Mouse (Mus musculus) CH12.LX (cell line): ENCODE results near the gene Zfp579.

Experiments
- CHD2 ChIP-seq: IDR thresholded peaks from 2 replicates; pipeline ENCODE4 v1.6.1; 2011; ENCODE audit warnings: low read length, improper control_type of control experiment
- CTCF ChIP-seq, 2 experiments: IDR thresholded peaks in 1 of 2; conservative IDR thresholded peaks in 1 of 2; 2 replicates each; pipeline ENCODE4 v1.5.1; 2011 to 2012; ENCODE audit warnings: low read depth in 2 of 2, low read length in 2 of 2, improper control_type of control experiment in 1 of 2, inconsistent platforms in 1 of 2, mild to moderate bottlenecking in 1 of 2, moderate library complexity in 1 of 2
- E2F4 ChIP-seq: IDR thresholded peaks from 2 replicates; pipeline ENCODE4 v1.6.1; 2011; ENCODE audit warnings: low read depth, low read length, improper control_type of control experiment; ENCODE audit not compliant: insufficient replicate concordance
- HCFC1 ChIP-seq: IDR thresholded peaks from 2 replicates; pipeline ENCODE4 v1.6.1; 2012; ENCODE audit warnings: low read depth, mild to moderate bottlenecking, inconsistent platforms, low read length, improper control_type of control experiment
- KAT2A ChIP-seq: IDR thresholded peaks from 2 replicates; pipeline ENCODE4 v1.6.1; 2012; ENCODE audit warnings: low read length, improper control_type of control experiment, inconsistent platforms; ENCODE audit not compliant: insufficient replicate concordance
- MAZ ChIP-seq: IDR thresholded peaks from 2 replicates; pipeline ENCODE4 v1.6.1; 2012; ENCODE audit warnings: low read depth, mild to moderate bottlenecking, inconsistent platforms, low read length, improper control_type of control experiment, moderate library complexity
- NELFE ChIP-seq: IDR thresholded peaks from 2 replicates; pipeline ENCODE4 v1.6.1; 2011; ENCODE audit warnings: low read depth, low read length, improper control_type of control experiment
- SIN3A ChIP-seq: IDR thresholded peaks from 2 replicates; pipeline ENCODE4 v1.6.1; 2012; ENCODE audit warnings: low read length, improper control_type of control experiment, inconsistent platforms

GRCm38 (mm10) chr7:4943223-4943815 lies 52.6 kb downstream of the Zfp579 start:
- TF ChIP-seq E2F4, result no peak
- no peak; the same call in 1 of the 2 replicates for TF ChIP-seq SIN3A
- peak; percentile 54 to 96 for TF ChIP-seq CTCF (conservative IDR thresholded peaks at IDR 0.05 in 1 of 2, IDR thresholded peaks at IDR 0.05 in 1 of 2; ENCODE audit: low read depth in 2 of 2, low read length in 2 of 2)
- TF ChIP-seq NELFE, result peak; percentile 33; the same call in 1 of the 2 replicates
- peak; percentile 99 for TF ChIP-seq CHD2
- peak; percentile 81 for TF ChIP-seq MAZ
- no peak for TF ChIP-seq KAT2A
- TF ChIP-seq HCFC1, result peak; percentile 47
